Mouse (Mus musculus): ENCODE measurements around the gene Ercc6. TPM values are rescaled to one million over a fixed set of nuclear protein-coding genes. Genes with fewer than 3 reads are reported as not detected.

The Ercc6 gene
- polyA plus RNA-seq, 1 experiment from 2014 or later = 16.8 TPM

- Histone ChIP-seq H3K27me3 (ENCODE audit: control insufficient read depth, insufficient read depth, low read depth, low read length) (no peaks in the 10 kb centered on the region; the same call in 1 of the 2 replicates), H3K36me3 (ENCODE audit: control insufficient read depth, insufficient read depth, low read length) (no peaks in the 10 kb centered on the region), H3K4me3 (ENCODE audit: low read length) (no peak overlapping the region), H3K27ac (ENCODE audit: low read length) (no peak overlapping the region), H3K4me1 (replicated peaks; ENCODE audit: control insufficient read depth, insufficient read depth, low read length) (no peaks in the 10 kb centered on the region), H3K4me2 (ENCODE audit: low read depth, low read length) (no peak overlapping the region), H3K9ac (ENCODE audit: low read length) (no peak overlapping the region), H3K9me3 (ENCODE audit: control insufficient read depth, low read length) (no peaks in the 10 kb centered on the region)
- no peak for ATAC-seq (ENCODE audit: low read depth)
- 82% methylated on average over 9 of the region's 9 CpGs for WGBS
These were observed 70.4 kb downstream of the Ercc6 start for GRCm38 (mm10) chr14:32583696-32584095.

- no peaks in the 10 kb centered on the region for H3K4me1 ChIP-seq (replicated peaks; ENCODE audit: control insufficient read depth, insufficient read depth, low read length)
- no peak overlapping the region for H3K4me2 ChIP-seq (ENCODE audit: low read depth, low read length)
- ATAC-seq (ENCODE audit: low read depth) = peak; percentile 47; the same call in 1 of the 2 replicates
- no peaks in the 10 kb centered on the region for H3K9me3 ChIP-seq (ENCODE audit: control insufficient read depth, low read length)
- no peak overlapping the region for H3K27ac ChIP-seq (ENCODE audit: low read length)
- no peaks in the 10 kb centered on the region; the same call in 1 of the 2 replicates for H3K27me3 ChIP-seq (ENCODE audit: control insufficient read depth, insufficient read depth, low read depth, low read length)
- no peaks in the 10 kb centered on the region for H3K36me3 ChIP-seq (ENCODE audit: control insufficient read depth, insufficient read depth, low read length)
- WGBS = 9% methylated on average over 10 of the region's 10 CpGs
- no peak overlapping the region for H3K9ac ChIP-seq (ENCODE audit: low read length)
- no peak overlapping the region for H3K4me3 ChIP-seq (ENCODE audit: low read length)
These were observed 73.9 kb downstream of the Ercc6 start for GRCm38 (mm10) chr14:32587013-32587784.

- no peak overlapping the region for H3K4me3 ChIP-seq (ENCODE audit: low read length)
- no peak overlapping the region for H3K9ac ChIP-seq (ENCODE audit: low read length)
- peaks cover 3% of the 10 kb centered on the region; the same call in 1 of the 2 replicates for H3K27me3 ChIP-seq (ENCODE audit: control insufficient read depth, insufficient read depth, low read depth, low read length)
- no peaks in the 10 kb centered on the region for H3K4me1 ChIP-seq (replicated peaks; ENCODE audit: control insufficient read depth, insufficient read depth, low read length)
- no peak overlapping the region for H3K4me2 ChIP-seq (ENCODE audit: low read depth, low read length)
- H3K27ac ChIP-seq (ENCODE audit: low read length) = no peak overlapping the region
- no peaks in the 10 kb centered on the region for H3K9me3 ChIP-seq (ENCODE audit: control insufficient read depth, low read length)
- ATAC-seq (ENCODE audit: low read depth) = no peak
- H3K36me3 ChIP-seq (ENCODE audit: control insufficient read depth, insufficient read depth, low read length) = no peaks in the 10 kb centered on the region
- WGBS = 63% methylated on average over 3 of the region's 3 CpGs
These were observed 77.1 kb downstream of the Ercc6 start for GRCm38 (mm10) chr14:32590377-32590776.

GRCm38 (mm10) chr14:32597232-32598231 lies 84.2 kb downstream of the Ercc6 start:
- Histone ChIP-seq H3K4me2 (ENCODE audit: low read depth, low read length) (peak overlapping the region; percentile 39), H3K4me3 (ENCODE audit: low read length) (peak overlapping the region; percentile 22; the same call in 1 of the 2 replicates), H3K4me1 (replicated peaks; ENCODE audit: control insufficient read depth, insufficient read depth, low read length) (no peaks in the 10 kb centered on the region), H3K9ac (ENCODE audit: low read length) (no peak overlapping the region), H3K27ac (ENCODE audit: low read length) (no peak overlapping the region), H3K36me3 (ENCODE audit: control insufficient read depth, insufficient read depth, low read length) (no peaks in the 10 kb centered on the region), H3K9me3 (ENCODE audit: control insufficient read depth, low read length) (no peaks in the 10 kb centered on the region), H3K27me3 (ENCODE audit: control insufficient read depth, insufficient read depth, low read depth, low read length) (peaks cover 67% of the 10 kb centered on the region)
- WGBS = under 1% methylated on average over 78 of the region's 78 CpGs
- ATAC-seq (ENCODE audit: low read depth) = peak; percentile 89

GRCm38 (mm10) chr14:32598437-32599219 lies 85.3 kb downstream of the Ercc6 start:
- Histone ChIP-seq H3K4me1 (replicated peaks; ENCODE audit: control insufficient read depth, insufficient read depth, low read length) (no peaks in the 10 kb centered on the region), H3K9me3 (ENCODE audit: control insufficient read depth, low read length) (no peaks in the 10 kb centered on the region), H3K4me3 (ENCODE audit: low read length) (no peak overlapping the region), H3K27ac (ENCODE audit: low read length) (no peak overlapping the region), H3K27me3 (ENCODE audit: control insufficient read depth, insufficient read depth, low read depth, low read length) (peaks cover 69% of the 10 kb centered on the region), H3K36me3 (ENCODE audit: control insufficient read depth, insufficient read depth, low read length) (no peaks in the 10 kb centered on the region), H3K4me2 (ENCODE audit: low read depth, low read length) (no peak overlapping the region; the same call in 1 of the 2 replicates), H3K9ac (ENCODE audit: low read length) (no peak overlapping the region)
- ATAC-seq (ENCODE audit: low read depth) = no peak
- WGBS = 8% methylated on average over 23 of the region's 23 CpGs

- H3K9me3 ChIP-seq (ENCODE audit: control insufficient read depth, low read length) = no peaks in the 10 kb centered on the region
- no peaks in the 10 kb centered on the region for H3K36me3 ChIP-seq (ENCODE audit: control insufficient read depth, insufficient read depth, low read length)
- no peaks in the 10 kb centered on the region for H3K4me1 ChIP-seq (replicated peaks; ENCODE audit: control insufficient read depth, insufficient read depth, low read length)
- H3K27me3 ChIP-seq (ENCODE audit: control insufficient read depth, insufficient read depth, low read depth, low read length) = peaks cover 69% of the 10 kb centered on the region
- ATAC-seq (ENCODE audit: low read depth) = no peak
- H3K27ac ChIP-seq (ENCODE audit: low read length) = no peak within 1 kb of the TSS
- H3K4me3 ChIP-seq (ENCODE audit: low read length) = peak within 1 kb of the TSS; percentile 19; the same call in 1 of the 2 replicates
- under 1% methylated on average over 53 of the region's 53 CpGs for WGBS
- no peak within 1 kb of the TSS for H3K9ac ChIP-seq (ENCODE audit: low read length)
- H3K4me2 ChIP-seq (ENCODE audit: low read depth, low read length) = peak within 1 kb of the TSS; percentile 35; the same call in 1 of the 2 replicates
These were observed 86.1 kb downstream of the Ercc6 start, which contains the start of gene Prrxl1 for GRCm38 (mm10) chr14:32599290-32600041. Prrxl1 (plus strand) TSS chr14:32599407.

- H3K27me3 ChIP-seq (ENCODE audit: control insufficient read depth, insufficient read depth, low read depth, low read length) = peaks cover 69% of the 10 kb centered on the region
- no peaks in the 10 kb centered on the region for H3K36me3 ChIP-seq (ENCODE audit: control insufficient read depth, insufficient read depth, low read length)
These were observed 86.8 kb downstream of the Ercc6 start for GRCm38 (mm10) chr14:32600110-32600509.

GRCm38 (mm10) chr14:32605508-32605907 lies 92.2 kb downstream of the Ercc6 start:
- no peak overlapping the region for H3K4me2 ChIP-seq (ENCODE audit: low read depth, low read length)
- no peak for ATAC-seq (ENCODE audit: low read depth)
- WGBS = 57% methylated on average over 15 of the region's 15 CpGs
- H3K4me3 ChIP-seq (ENCODE audit: low read length) = no peak overlapping the region
- H3K36me3 ChIP-seq (ENCODE audit: control insufficient read depth, insufficient read depth, low read length) = no peaks in the 10 kb centered on the region
- no peak overlapping the region for H3K27ac ChIP-seq (ENCODE audit: low read length)
- H3K9ac ChIP-seq (ENCODE audit: low read length) = no peak overlapping the region
- H3K9me3 ChIP-seq (ENCODE audit: control insufficient read depth, low read length) = no peaks in the 10 kb centered on the region
- peaks cover 23% of the 10 kb centered on the region for H3K27me3 ChIP-seq (ENCODE audit: control insufficient read depth, insufficient read depth, low read depth, low read length)
- H3K4me1 ChIP-seq (replicated peaks; ENCODE audit: control insufficient read depth, insufficient read depth, low read length) = no peaks in the 10 kb centered on the region

More at GRCm38 (mm10) chr14:32600110-32600509, 86.8 kb downstream of the Ercc6 start:
- no peak overlapping the region for H3K9ac ChIP-seq (ENCODE audit: low read length)
- no peak overlapping the region for H3K4me2 ChIP-seq (ENCODE audit: low read depth, low read length)
- no peak for ATAC-seq (ENCODE audit: low read depth)
- no peak overlapping the region for H3K4me3 ChIP-seq (ENCODE audit: low read length)
- H3K9me3 ChIP-seq (ENCODE audit: control insufficient read depth, low read length) = no peaks in the 10 kb centered on the region
- H3K4me1 ChIP-seq (replicated peaks; ENCODE audit: control insufficient read depth, insufficient read depth, low read length) = no peaks in the 10 kb centered on the region
- WGBS = 5% methylated on average over 16 of the region's 16 CpGs
- no peak overlapping the region for H3K27ac ChIP-seq (ENCODE audit: low read length)
